Mouse (Mus musculus) G1E (cell line): ENCODE data around the gene Cd207.

ENCODE experiments used
- CTCF ChIP-seq: IDR thresholded peaks from 2 replicates; pipeline ENCODE4 v1.5.1; 2012; ENCODE audit warnings: low read depth, low read length, inconsistent platforms, mixed read lengths
- GATA2 ChIP-seq: IDR thresholded peaks from 2 replicates; pipeline ENCODE4 v1.6.1; 2012; ENCODE audit warnings: low read depth, low read length, inconsistent platforms, borderline replicate concordance

GRCm38 (mm10) chr6:83727178-83727577 is 49.5 kb upstream of the Cd207 start:
- TF ChIP-seq CTCF (no peak), GATA2 (no peak)
